Mouse (Mus musculus): Measurements from ENCODE around the gene Zfp219.

DNA sequence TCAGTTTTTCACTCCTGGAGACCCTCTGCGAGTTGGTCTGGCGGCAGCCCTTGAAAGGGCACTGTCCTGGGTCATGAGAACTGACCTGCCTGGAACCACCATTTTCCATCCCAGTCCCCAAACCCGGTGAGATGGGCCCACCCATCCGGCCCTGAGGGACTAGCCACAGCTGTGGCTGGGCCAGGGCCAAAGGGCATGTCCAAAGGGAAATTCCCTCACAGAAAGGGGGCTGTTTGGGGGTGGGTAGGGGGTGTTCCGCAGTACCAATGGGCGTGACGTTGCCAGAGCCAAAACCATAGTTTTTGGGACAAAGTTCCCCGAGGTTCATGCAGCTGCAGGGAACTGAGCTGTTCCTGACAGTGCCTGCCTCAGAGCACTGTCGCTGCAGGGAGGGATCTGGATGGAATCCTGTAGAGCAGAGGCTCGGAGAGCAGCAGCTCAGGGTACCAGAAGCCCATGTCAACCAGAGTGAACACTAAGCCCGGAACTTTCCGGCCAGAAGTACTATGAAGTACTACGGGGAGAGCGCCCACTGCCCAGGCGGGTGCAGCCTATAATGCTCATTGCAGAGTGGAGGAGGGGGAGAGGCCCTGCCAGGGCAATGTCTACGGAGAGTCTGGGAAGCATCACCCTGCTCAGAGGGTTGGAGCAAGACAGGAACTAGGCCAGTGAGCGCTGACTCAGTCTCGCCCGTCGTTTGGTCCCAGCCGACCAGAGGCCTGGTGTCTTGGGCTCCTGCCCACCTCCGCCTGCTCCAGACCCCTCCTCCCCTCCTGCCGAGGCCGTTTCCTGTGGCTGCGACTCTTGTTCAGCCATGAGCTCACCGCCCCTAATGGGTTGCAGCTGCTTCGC is 35.0 kb downstream of the Zfp219 start:
- TF ChIP-seq POLR2A (IDR thresholded peaks at IDR 0.05; ENCODE audit: borderline replicate concordance, low read depth, low read length): no peak
- TF ChIP-seq CTCF (IDR thresholded peaks at IDR 0.05; ENCODE audit: low read depth, low read length): no peak

Measured in bone marrow macrophage, adult 2 months (primary cell).